Mouse (Mus musculus): Measurements from ENCODE around the gene Gm20683.

DNA sequence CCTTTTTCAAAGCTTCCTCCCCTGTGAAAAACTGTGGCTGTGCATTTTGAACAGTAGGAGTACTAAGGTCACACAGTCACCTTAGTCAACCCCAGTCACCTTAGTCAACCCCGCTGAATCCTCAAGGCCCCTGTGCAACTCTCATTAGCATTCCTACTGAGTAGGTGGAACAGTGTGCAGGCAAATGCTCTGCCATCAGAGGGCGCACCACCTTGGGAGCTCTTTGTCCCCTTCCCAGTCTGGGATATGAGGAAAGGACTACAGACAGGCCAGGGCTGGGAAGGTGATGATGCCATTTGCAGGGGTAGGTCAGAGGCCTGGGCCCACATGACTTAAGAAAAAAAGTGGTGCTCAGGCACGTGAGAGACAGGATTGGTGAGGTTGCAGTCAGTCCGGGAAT lies 37.7 kb upstream of the Gm20683 start:
- TF ChIP-seq CTCF (IDR thresholded peaks at IDR 0.05; ENCODE audit: low read depth) (peak; percentile 65), EP300 (IDR thresholded peaks at IDR 0.05; ENCODE audit: low read depth) (no peak)
